Mouse (Mus musculus) thymus, postnatal 0 days (tissue): ENCODE data around the gene Zswim1. TPM values are rescaled to one million over a fixed set of nuclear protein-coding genes. Genes with fewer than 3 reads are reported as not detected.
A peak's percentile ranks its signal among the peaks of the same experiment; 100 is the strongest.
"Not testable (repeated sequence)": the region's sequence is repeated elsewhere in the genome, so short reads cannot be mapped to it uniquely, and the experiment has no call there.

Source experiments
- DNase-seq: peaks from one replicate; pipeline ENCODE4 v3.0.0-alpha.2; 2015; ENCODE audit warnings: low spot score
- polyA plus RNA-seq: library from polyadenylated mRNA; unstranded; fragments of >200 nt; fragmentation: Nextera tagmentation; extraction: Ambion mirVana; gene quantifications from 2 replicates; pipeline ENCODE4 v1.2.1, GENCODE M21; 2015

Zswim1 gene
- polyA plus RNA-seq, 1 experiment from 2014 or later = 9.1 TPM

DNA sequence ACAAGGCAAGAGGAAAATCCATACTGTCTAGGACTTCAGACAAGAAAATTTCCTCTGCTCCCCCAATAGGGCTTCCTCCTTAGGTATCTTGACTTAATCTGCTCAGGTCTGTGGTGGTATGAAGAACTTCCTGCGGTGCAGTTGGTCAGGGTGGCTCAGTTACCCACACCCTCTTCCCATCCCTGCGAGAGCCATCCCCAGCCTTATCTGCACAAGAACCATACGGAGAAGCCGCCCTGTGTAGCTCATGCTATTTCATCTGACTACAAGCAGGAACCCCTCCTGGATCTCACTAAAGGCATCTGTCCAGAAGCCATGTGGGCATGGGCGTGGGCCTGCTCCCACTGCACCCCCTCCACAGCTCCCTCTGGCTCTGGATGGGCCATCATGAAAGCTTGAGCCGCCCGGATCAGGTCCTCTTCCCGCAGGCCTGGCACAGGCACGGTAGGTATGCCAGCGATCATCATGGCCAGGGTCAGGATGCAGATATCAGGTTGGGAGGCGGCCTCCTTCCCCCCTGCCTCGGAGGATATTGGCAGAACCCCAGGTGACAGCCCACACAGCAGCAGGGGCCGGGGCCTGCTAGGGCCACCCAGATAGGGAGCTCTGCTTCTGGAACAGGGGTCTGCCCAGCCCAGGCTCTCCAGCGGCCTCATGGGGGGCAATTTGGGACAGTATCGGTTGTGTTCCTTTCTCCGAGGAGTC is 4.8 kb downstream of the Zswim1 start:
- no peak for DNase-seq

GRCm38 (mm10) chr2:164828437-164828836 is 6.0 kb downstream of the Zswim1 start, which contains the start of gene Spata25:
TSS of gene Spata25 (minus strand) at chr2:164828537.
- no peak for DNase-seq

DNA sequence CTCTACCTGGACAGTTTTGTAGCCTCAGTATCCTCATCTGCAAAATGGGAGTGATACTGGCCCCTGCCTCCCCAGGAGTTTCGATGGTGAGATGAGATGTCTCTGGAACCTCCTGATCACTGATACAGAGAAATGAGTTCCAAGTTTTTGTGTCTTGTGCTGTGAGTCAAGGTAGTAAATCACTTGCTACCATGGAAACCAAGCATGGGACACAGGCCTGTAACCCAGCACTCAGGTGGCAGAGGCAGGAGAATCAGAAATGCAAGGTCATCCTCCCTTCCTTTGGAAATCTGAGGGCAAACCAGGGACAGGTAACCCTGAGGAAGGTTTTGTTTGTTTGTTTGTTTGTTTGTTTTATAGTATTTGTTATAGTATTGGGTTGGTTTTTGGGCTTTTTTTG is 6.6 kb downstream of the Zswim1 start:
- no peak for DNase-seq

DNA sequence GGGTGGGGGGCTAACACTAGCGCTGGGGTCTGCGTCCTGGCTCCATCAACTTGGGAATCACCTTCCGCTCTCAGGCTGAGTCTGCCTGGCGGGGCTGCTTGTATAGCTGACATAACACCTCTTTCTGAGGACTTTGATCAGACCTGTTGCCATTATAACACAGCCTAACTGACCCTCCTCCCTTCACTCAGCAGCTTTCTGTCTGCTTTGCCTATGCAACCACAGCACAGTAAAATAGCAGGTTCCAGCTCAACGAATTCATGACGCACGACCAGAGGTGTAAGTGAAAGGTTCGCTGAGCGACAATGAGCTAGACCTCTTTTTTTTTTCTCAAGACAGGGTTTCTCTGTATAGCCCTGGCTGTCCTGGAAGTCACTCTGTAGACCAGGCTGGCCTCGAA is 8.5 kb downstream of the Zswim1 start:
- DNase-seq = no peak

DNA sequence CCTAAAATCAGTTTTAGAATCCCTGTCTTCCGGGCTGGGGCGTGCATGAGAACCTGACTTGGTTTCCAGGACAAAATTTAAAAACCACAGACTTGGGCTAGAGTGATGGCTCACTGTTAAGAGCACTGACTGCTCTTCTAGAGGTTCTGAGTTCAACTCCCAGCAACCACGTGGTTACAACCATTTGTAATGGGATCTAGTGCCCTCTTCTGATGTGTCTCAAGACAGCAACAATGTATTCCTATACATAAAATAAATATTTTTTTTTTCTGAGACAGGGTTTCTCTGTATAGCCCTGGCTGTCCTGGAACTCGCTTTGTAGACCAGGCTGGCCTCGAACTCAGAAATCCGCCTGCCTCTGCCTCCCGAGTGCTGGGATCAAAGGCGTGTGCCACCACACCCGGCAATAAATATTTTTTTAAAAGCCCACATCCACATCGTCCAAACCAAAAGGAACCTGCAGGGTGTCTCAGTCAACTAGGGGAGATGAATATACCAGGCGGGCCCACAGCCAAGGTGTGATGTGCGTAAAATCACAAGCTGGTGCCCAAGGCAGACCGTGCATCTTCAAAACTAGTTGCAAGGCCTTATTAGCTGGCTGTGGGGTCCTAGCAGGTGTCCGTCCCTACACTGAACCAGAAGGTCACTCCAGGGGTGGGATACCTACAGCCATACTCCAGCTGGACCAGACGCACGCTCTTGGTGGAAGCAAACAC is 9.7 kb downstream of the Zswim1 start:
- no peak for DNase-seq

DNA sequence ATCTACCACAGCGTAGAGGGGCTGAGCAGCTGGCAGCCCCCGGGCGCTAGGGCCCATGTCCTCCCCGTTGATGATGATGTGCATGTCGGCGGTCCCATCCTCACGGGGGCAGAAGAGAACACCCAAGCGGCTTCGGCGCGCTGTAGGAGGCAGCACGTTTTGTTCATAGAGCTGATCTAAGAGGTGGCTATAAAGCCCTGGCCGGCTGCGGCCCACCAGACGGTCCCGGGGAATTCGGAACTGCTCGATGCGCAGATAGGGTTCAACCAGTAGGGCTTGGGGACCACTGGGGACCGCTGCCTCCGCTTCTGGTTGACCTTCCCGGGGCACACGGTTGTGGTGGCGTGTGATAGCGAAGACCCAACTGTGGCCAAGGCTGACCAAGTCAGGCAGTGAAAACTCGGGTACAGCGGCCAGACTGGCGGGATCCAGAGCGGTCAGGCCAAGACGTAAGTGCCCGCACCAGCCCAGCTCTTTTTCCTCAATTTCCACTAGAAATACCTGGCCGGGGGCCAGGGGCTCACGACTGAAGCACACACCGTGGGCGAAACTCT is 10.3 kb downstream of the Zswim1 start, which contains the start of gene Ctsa:
TSS of gene Ctsa (plus strand) at position 126 of the 554 bp plus-strand sequence.
- DNase-seq = peak; percentile 77

GRCm38 (mm10) chr2:164833314-164833959 is 11.0 kb downstream of the Zswim1 start, which contains the start of gene Neurl2:
TSS of gene Neurl2 (minus strand) at chr2:164833456.
- DNase-seq = peak; percentile 89

DNA sequence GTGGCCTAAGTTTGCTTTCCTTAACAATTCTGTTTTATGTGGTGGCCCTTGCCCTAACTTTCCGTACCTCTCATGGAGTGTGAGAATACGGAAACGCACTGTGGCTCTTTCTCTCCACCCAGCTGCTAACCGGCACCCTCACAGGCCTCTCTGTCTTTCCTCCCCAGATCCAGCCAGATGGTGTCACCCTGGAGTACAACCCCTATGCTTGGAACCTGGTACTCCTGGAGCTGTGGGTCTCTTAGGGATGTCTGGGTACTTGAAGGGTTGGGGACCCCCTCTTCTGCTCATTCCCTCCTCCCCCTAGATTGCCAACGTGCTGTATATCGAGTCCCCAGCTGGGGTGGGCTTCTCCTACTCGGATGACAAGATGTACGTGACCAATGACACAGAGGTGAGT is 12.0 kb downstream of the Zswim1 start:
- DNase-seq = peak; percentile 58

- DNase-seq = no peak
Measured at GRCm38 (mm10) chr2:164835164-164835563, 12.7 kb downstream of the Zswim1 start.

GRCm38 (mm10) chr2:164845782-164846181 is 23.3 kb downstream of the Zswim1 start:
- peak; percentile 25 for DNase-seq

DNA sequence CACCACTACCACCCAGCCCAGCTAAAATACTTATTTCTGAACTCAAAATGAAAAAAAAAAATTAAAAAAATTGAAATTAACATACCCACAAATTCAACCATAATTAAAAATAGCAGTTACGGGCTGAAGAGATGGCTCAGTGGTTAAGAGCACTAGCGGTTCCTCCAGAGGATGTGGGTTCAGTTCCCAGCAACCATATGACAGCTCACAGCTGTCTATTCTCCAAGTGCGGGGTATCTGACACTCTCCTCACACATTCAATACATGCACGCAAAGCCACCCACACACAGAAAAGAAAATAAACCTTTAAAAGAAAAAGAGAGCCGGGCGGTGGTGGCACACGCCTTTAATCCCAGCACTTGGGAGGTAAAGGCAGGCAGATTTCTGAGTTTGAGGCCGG is 27.6 kb downstream of the Zswim1 start:
- DNase-seq = peak; percentile 81

GRCm38 (mm10) chr2:164855572-164855971 is 33.1 kb downstream of the Zswim1 start:
- DNase-seq = not testable (repeated sequence)

DNA sequence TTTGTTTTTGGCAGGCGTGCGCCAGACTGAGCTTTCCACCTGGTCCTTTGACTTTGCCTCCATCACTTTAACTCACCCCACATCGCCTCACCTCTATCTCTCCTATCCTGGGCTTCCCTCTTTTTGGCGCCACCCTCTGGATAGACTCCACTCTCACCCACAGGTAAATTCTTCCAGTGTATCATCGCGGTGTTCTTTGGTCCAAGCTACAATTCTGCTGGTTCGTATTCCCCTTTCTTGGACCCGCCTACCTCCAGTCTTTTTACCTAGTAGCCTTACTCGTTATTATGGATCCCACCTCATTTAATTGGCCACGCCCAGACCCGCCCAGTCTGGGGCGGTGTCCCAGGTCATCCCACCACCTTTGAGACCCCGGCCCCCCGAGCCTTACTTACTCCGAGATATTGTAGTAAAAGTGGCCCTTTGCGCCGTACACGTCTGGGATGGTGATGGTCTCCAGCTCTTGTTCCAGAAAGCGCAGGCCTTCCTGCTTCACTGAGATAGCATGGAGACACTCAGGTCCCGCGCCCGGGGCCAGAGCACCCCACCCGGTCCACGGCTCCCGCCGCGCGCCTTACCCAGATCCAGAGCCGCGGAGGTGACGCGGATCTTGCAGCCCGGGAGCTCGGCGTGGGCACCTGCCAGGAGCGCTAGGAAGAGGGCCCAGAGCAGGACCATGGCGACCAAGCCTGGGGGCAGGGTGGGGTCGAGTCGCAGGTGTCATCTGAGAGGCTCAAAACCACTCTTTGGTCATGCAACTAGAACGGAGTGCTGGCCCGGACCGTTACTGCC is 34.0 kb downstream of the Zswim1 start:
- DNase-seq = no peak

- DNase-seq = peak; percentile 50
Measured at GRCm38 (mm10) chr2:164857101-164857821, 34.8 kb downstream of the Zswim1 start, which contains the start of gene Pltp. TSS of gene Pltp (minus strand) at chr2:164857711.

DNA sequence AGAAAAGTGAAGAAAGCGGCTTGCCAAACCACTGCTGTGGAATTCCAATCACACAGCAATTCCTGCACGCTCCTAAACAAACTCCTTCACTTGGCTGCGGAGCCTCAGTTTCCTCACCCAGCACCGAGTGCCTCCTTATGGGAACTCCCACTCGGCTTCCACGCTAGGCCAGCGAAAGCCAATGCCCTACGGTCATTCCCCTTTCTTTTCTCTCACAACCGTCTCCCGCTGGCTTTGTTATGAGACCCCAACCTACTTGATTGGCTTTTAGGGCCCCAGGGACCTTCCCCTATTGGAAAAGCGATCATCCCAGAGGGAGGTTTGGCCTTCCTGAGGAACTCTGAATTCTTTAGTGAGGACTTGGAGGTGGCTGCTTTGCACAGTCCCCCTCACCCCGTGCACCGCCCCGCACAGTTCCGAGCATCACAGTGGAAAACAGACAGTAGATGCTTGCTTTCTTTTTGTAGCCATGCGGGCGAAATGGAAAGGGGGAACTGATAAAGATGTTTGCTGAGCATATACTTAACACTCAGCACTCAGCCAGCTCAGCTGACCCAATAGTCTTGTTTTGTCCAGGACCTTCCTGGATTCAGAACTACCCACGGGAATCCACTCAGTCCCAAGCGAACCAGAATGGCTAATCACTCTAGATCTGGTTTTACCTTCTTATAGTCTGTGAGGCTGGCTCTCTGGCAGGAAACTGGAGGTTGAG is 35.5 kb downstream of the Zswim1 start:
- DNase-seq = no peak

DNA sequence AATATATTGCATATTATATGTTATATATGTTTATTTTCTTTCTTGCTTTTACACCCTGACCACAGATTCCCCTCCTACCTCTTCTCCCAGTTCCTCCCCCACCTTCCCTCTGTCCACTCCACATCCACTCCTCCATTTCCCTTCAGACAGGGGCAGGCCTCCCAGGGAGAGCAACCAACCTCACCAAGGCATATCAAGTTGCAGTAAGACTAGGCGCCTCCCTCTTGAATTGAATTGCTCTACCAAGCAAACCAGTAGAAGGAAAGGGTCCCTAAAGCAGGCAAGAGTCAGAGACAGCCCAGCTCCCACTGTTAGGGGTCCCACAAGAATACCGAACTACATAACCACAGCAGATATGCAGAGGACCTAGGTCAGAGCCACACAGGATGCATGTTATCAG is 36.7 kb downstream of the Zswim1 start:
- DNase-seq = no peak

GRCm38 (mm10) chr2:164859640-164860432 is 37.4 kb downstream of the Zswim1 start:
- no peak for DNase-seq

- no peak for DNase-seq
Measured at GRCm38 (mm10) chr2:164861094-164861493, 38.6 kb downstream of the Zswim1 start.
